Mouse (Mus musculus) cerebellum, adult 2 months (tissue): ENCODE data around the gene Mpv17.

Experiments
- CTCF ChIP-seq: fragments of 200-500 bp; IDR thresholded peaks from 2 replicates; pipeline ENCODE4 v1.5.1; 2011; ENCODE audit warnings: low read depth, mild to moderate bottlenecking, control low read depth, low read length, moderate library complexity, borderline replicate concordance; ENCODE audit not compliant: insufficient read depth
- POLR2A ChIP-seq: fragments of 200-500 bp; IDR thresholded peaks from 2 replicates; pipeline ENCODE4 v1.6.1; 2011; ENCODE audit warnings: low read length, control low read depth, borderline replicate concordance; ENCODE audit not compliant: insufficient read depth

DNA sequence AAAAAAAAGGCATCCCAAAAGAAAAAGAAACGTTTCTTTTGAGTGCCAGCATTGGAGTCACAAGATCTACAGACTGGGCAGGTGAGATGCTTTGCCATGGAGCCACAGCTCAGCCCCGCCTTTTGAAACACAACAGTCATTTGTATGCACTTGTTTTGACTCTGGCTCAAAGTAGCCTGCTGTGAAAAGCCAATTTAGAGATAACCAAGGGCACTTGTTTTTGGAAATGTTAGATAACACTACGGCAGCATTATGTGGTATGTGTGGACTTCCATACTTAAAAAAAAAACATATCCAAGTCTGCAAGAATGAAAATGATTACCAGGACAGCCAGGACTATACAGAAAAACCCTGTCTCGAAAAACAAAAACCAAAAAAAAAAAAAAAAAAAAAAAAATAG lies 29.6 kb upstream of the Mpv17 start:
- TF ChIP-seq POLR2A (no peak), CTCF (no peak)
